Mouse (Mus musculus) neural tube, embryonic 12.5 days (tissue): ENCODE measurements around the gene Kcnn4. TPM values are rescaled to one million over a fixed set of nuclear protein-coding genes. Genes with fewer than 3 reads are reported as not detected.
"Not testable (repeated sequence)": the region's sequence is repeated elsewhere in the genome, so short reads cannot be mapped to it uniquely, and the experiment has no call there.

ENCODE experiments used
- ATAC-seq: fragments of 200-750 bp; cut with Nextera tagmentation; 2 replicates; pipeline ENCODE4 v1.8.0; 2017; ENCODE audit warnings: low read depth, mild to moderate bottlenecking, moderate TSS enrichment, moderate library complexity; ENCODE audit not compliant: low FRiP score
- H3K27ac ChIP-seq: fragments of 300-500 bp; sonication (generic); 2 replicates; pipeline ENCODE4 v1.5.1; 2016
- H3K27me3 ChIP-seq: fragments of 300-500 bp; sonication (generic); replicated peaks from 2 replicates; pipeline ENCODE4 v1.6.1; 2016; ENCODE audit warnings: mild to moderate bottlenecking
- H3K36me3 ChIP-seq: fragments of 300-500 bp; sonication (generic); 2 replicates; pipeline ENCODE4 v1.6.1; 2016; ENCODE audit warnings: mild to moderate bottlenecking
- H3K4me1 ChIP-seq: fragments of 300-500 bp; sonication (generic); 2 replicates; pipeline ENCODE4 v1.6.1; 2016
- H3K4me2 ChIP-seq: fragments of 300-500 bp; sonication (generic); replicated peaks from 2 replicates; pipeline ENCODE4 v1.6.1; 2016; ENCODE audit warnings: mild to moderate bottlenecking
- H3K4me3 ChIP-seq: fragments of 300-500 bp; sonication (generic); 2 replicates; pipeline ENCODE4 v1.5.1; 2016
- H3K9ac ChIP-seq: fragments of 300-500 bp; sonication (generic); 2 replicates; pipeline ENCODE4 v1.6.1; 2016; ENCODE audit warnings: mild to moderate bottlenecking
- H3K9me3 ChIP-seq: fragments of 300-500 bp; sonication (generic); 2 replicates; pipeline ENCODE4 v1.6.1; 2016; ENCODE audit warnings: mild to moderate bottlenecking
- WGBS: fragments of 180-500 bp; shearing (Covaris S2); methylation state at CpG from one replicate; pipeline ENCODE4 v1.1.7; 2016; 5-methylcytosine and 5-hydroxymethylcytosine counted together
- polyA plus RNA-seq: library from polyadenylated mRNA; unstranded; fragments of >200 nt; fragmentation: Nextera tagmentation; extraction: Ambion mirVana; gene quantifications from 2 replicates; pipeline ENCODE4 v1.2.1, GENCODE M21; 2016

Kcnn4 gene
- polyA plus RNA-seq, 1 experiment from 2014 or later = 1.7 TPM

GRCm38 (mm10) chr7:24398364-24398913 lies 28.4 kb downstream of the Kcnn4 start:
- Histone ChIP-seq H3K9me3 (peaks cover 4% of the 10 kb centered on the region; the same call in 1 of the 2 replicates), H3K27ac (no peak overlapping the region), H3K4me3 (no peak overlapping the region), H3K4me1 (no peaks in the 10 kb centered on the region; the same call in 1 of the 2 replicates), H3K9ac (no peak overlapping the region), H3K36me3 (peaks cover 14% of the 10 kb centered on the region), H3K27me3 (no peaks in the 10 kb centered on the region), H3K4me2 (no peak overlapping the region)
- 93% methylated on average over 8 of the region's 8 CpGs for WGBS
- ATAC-seq = no peak

- H3K9me3 ChIP-seq = peaks cover 4% of the 10 kb centered on the region; the same call in 1 of the 2 replicates
- no peaks in the 10 kb centered on the region; the same call in 1 of the 2 replicates for H3K4me1 ChIP-seq
- ATAC-seq = peak; percentile 95
- H3K27me3 ChIP-seq = no peaks in the 10 kb centered on the region
- H3K4me3 ChIP-seq = peak within 1 kb of the TSS; percentile 57
- H3K9ac ChIP-seq = peak within 1 kb of the TSS; percentile 61
- H3K36me3 ChIP-seq = peaks cover 19% of the 10 kb centered on the region
- peak within 1 kb of the TSS; percentile 90 for H3K27ac ChIP-seq
- 3% methylated on average over 66 of the region's 66 CpGs for WGBS
- H3K4me2 ChIP-seq = peak within 1 kb of the TSS; percentile 66
These were observed 29.4 kb downstream of the Kcnn4 start, which contains the start of gene Smg9 for GRCm38 (mm10) chr7:24399256-24400081. Gene Smg9 (plus strand): TSS chr7:24399619.

GRCm38 (mm10) chr7:24400082-24400452 lies 30.0 kb downstream of the Kcnn4 start:
- peak overlapping the region; percentile 57 for H3K4me3 ChIP-seq
- H3K4me1 ChIP-seq = no peaks in the 10 kb centered on the region
- WGBS = 22% methylated on average over 3 of the region's 3 CpGs
- H3K27me3 ChIP-seq = no peaks in the 10 kb centered on the region
- peaks cover 4% of the 10 kb centered on the region; the same call in 1 of the 2 replicates for H3K9me3 ChIP-seq
- H3K9ac ChIP-seq = peak overlapping the region; percentile 61
- H3K4me2 ChIP-seq = peak overlapping the region; percentile 66
- ATAC-seq = peak; percentile 42
- peaks cover 25% of the 10 kb centered on the region for H3K36me3 ChIP-seq
- H3K27ac ChIP-seq = no peak overlapping the region; the same call in 1 of the 2 replicates

- not testable (repeated sequence) for H3K27ac ChIP-seq, H3K9ac ChIP-seq, H3K27me3 ChIP-seq, H3K4me1 ChIP-seq, ATAC-seq, H3K9me3 ChIP-seq
- peaks cover 30% of the 10 kb centered on the region for H3K36me3 ChIP-seq
- WGBS = 91% methylated on average over 4 of the region's 4 CpGs
- peak overlapping the region; percentile 66 for H3K4me2 ChIP-seq
- peak overlapping the region; percentile 57; the same call in 1 of the 2 replicates for H3K4me3 ChIP-seq
These were observed 30.4 kb downstream of the Kcnn4 start for GRCm38 (mm10) chr7:24400489-24400888.

GRCm38 (mm10) chr7:24402851-24403250 lies 32.8 kb downstream of the Kcnn4 start:
- no peak overlapping the region for H3K4me2 ChIP-seq
- H3K4me3 ChIP-seq = no peak overlapping the region
- ATAC-seq = no peak
- no peaks in the 10 kb centered on the region for H3K27me3 ChIP-seq
- H3K27ac ChIP-seq = no peak overlapping the region
- WGBS = 98% methylated on average over 9 of the region's 9 CpGs
- peaks cover 4% of the 10 kb centered on the region; the same call in 1 of the 2 replicates for H3K9me3 ChIP-seq
- H3K9ac ChIP-seq = no peak overlapping the region
- H3K36me3 ChIP-seq = peaks cover 44% of the 10 kb centered on the region
- 0 out of 2 replicates have a peak, but pooled peaks cover 4% of the 10 kb centered on the region for H3K4me1 ChIP-seq

GRCm38 (mm10) chr7:24405649-24406048 lies 35.6 kb downstream of the Kcnn4 start:
- no peak overlapping the region for H3K27ac ChIP-seq
- no peak overlapping the region for H3K4me2 ChIP-seq
- H3K9ac ChIP-seq = no peak overlapping the region
- peaks cover 4% of the 10 kb centered on the region; the same call in 1 of the 2 replicates for H3K9me3 ChIP-seq
- H3K27me3 ChIP-seq = no peaks in the 10 kb centered on the region
- no peak for ATAC-seq
- 0 out of 2 replicates have a peak, but pooled peaks cover 4% of the 10 kb centered on the region for H3K4me1 ChIP-seq
- peaks cover 54% of the 10 kb centered on the region for H3K36me3 ChIP-seq
- H3K4me3 ChIP-seq = no peak overlapping the region
- 95% methylated on average over 13 of the region's 13 CpGs for WGBS

- ATAC-seq = peak; percentile 32; the same call in 1 of the 2 replicates
- Histone ChIP-seq H3K27me3 (no peaks in the 10 kb centered on the region), H3K4me2 (no peak overlapping the region), H3K9me3 (peaks cover 4% of the 10 kb centered on the region; the same call in 1 of the 2 replicates), H3K4me3 (no peak overlapping the region), H3K27ac (no peak overlapping the region), H3K9ac (no peak overlapping the region), H3K36me3 (peaks cover 54% of the 10 kb centered on the region), H3K4me1 (0 out of 2 replicates have a peak, but pooled peaks cover 4% of the 10 kb centered on the region)
- whole genome bisulfite sequencing = 48% methylated on average over 5 of the region's 5 CpGs
These were observed 36.7 kb downstream of the Kcnn4 start for GRCm38 (mm10) chr7:24406528-24407344.

GRCm38 (mm10) chr7:24408186-24408585 lies 38.1 kb downstream of the Kcnn4 start:
- H3K4me3 ChIP-seq = no peak overlapping the region
- no peaks in the 10 kb centered on the region for H3K27me3 ChIP-seq
- H3K9me3 ChIP-seq = no peaks in the 10 kb centered on the region
- no peak overlapping the region for H3K4me2 ChIP-seq
- 90% methylated on average over 9 of the region's 9 CpGs for WGBS
- H3K27ac ChIP-seq = no peak overlapping the region
- peaks cover 47% of the 10 kb centered on the region for H3K36me3 ChIP-seq
- no peak overlapping the region for H3K9ac ChIP-seq
- no peak for ATAC-seq
- H3K4me1 ChIP-seq = 0 out of 2 replicates have a peak, but pooled peaks cover 4% of the 10 kb centered on the region

- Histone ChIP-seq H3K36me3 (peaks cover 33% of the 10 kb centered on the region), H3K9ac (no peak overlapping the region), H3K27ac (no peak overlapping the region), H3K4me1 (0 out of 2 replicates have a peak, but pooled peaks cover 4% of the 10 kb centered on the region), H3K4me3 (no peak overlapping the region), H3K27me3 (no peaks in the 10 kb centered on the region), H3K9me3 (no peaks in the 10 kb centered on the region), H3K4me2 (no peak overlapping the region)
- WGBS = 94% methylated on average over 6 of the region's 6 CpGs
- no peak for ATAC-seq
These were observed 40.1 kb downstream of the Kcnn4 start for GRCm38 (mm10) chr7:24410123-24410522.

GRCm38 (mm10) chr7:24410831-24411230 lies 40.8 kb downstream of the Kcnn4 start:
- Histone ChIP-seq H3K9me3 (no peaks in the 10 kb centered on the region), H3K36me3 (peaks cover 32% of the 10 kb centered on the region), H3K9ac (no peak overlapping the region), H3K4me2 (no peak overlapping the region), H3K27me3 (no peaks in the 10 kb centered on the region), H3K4me1 (0 out of 2 replicates have a peak, but pooled peaks cover 4% of the 10 kb centered on the region), H3K4me3 (no peak overlapping the region), H3K27ac (no peak overlapping the region)
- 87% methylated on average over 3 of the region's 3 CpGs for WGBS
- ATAC-seq = no peak

- Histone ChIP-seq H3K4me1 (peaks cover 4% of the 10 kb centered on the region; the same call in 1 of the 2 replicates), H3K27me3 (no peaks in the 10 kb centered on the region), H3K9ac (no peak overlapping the region), H3K4me2 (no peak overlapping the region), H3K36me3 (peaks cover 25% of the 10 kb centered on the region), H3K4me3 (no peak overlapping the region), H3K9me3 (no peaks in the 10 kb centered on the region), H3K27ac (no peak overlapping the region)
- WGBS = 89% methylated on average over 3 of the region's 3 CpGs
- ATAC-seq = no peak
These were observed 43.6 kb downstream of the Kcnn4 start for GRCm38 (mm10) chr7:24413630-24414029.
